Mouse (Mus musculus) limb, embryonic 11.5 days (tissue): ENCODE data around the gene Olfr1113. TPM values are rescaled to one million over a fixed set of nuclear protein-coding genes. Genes with fewer than 3 reads are reported as not detected.
"Not testable (repeated sequence)": the region's sequence is repeated elsewhere in the genome, so short reads cannot be mapped to it uniquely, and the experiment has no call there.

Experiments
- ATAC-seq: fragments of 200-750 bp; cut with Nextera tagmentation; 2 replicates; pipeline ENCODE4 v1.8.0; 2017; ENCODE audit warnings: low read depth; ENCODE audit not compliant: insufficient number of reproducible peaks, low FRiP score, low TSS enrichment
- DNase-seq: peaks from one replicate; pipeline ENCODE4 v3.0.0-alpha.2; 2015; ENCODE audit warnings: low spot score
- H3K27ac ChIP-seq: fragments of 300-500 bp; sonication (generic); replicated peaks from 2 replicates; pipeline ENCODE4 v1.5.1; 2014; ENCODE audit warnings: low read depth, mild to moderate bottlenecking, low read length
- H3K27me3 ChIP-seq: fragments of 300-500 bp; sonication (generic); 2 replicates; pipeline ENCODE4 v1.6.1; 2014; ENCODE audit warnings: mild to moderate bottlenecking, low read length, mixed read lengths; ENCODE audit not compliant: control insufficient read depth, insufficient read depth
- H3K36me3 ChIP-seq: fragments of 300-500 bp; sonication (generic); 2 replicates; pipeline ENCODE4 v1.6.1; 2014; ENCODE audit warnings: mild to moderate bottlenecking, low read length, moderate library complexity, mixed read lengths; ENCODE audit not compliant: control insufficient read depth, insufficient read depth
- H3K4me1 ChIP-seq: fragments of 300-500 bp; sonication (generic); 2 replicates; pipeline ENCODE4 v1.6.1; 2014; ENCODE audit warnings: low read length, mixed read lengths; ENCODE audit not compliant: control insufficient read depth, insufficient read depth
- H3K4me2 ChIP-seq: fragments of 300-500 bp; sonication (generic); 2 replicates; pipeline ENCODE4 v1.6.1; 2014; ENCODE audit warnings: low read depth, mild to moderate bottlenecking, moderate library complexity; ENCODE audit not compliant: severe bottlenecking
- H3K4me3 ChIP-seq: fragments of 300-500 bp; sonication (generic); 2 replicates; pipeline ENCODE4 v1.5.1; 2014; ENCODE audit warnings: low read depth, low read length
- H3K9ac ChIP-seq: fragments of 300-500 bp; sonication (generic); 2 replicates; pipeline ENCODE4 v1.6.1; 2014; ENCODE audit warnings: mild to moderate bottlenecking, low read length
- H3K9me3 ChIP-seq: fragments of 300-500 bp; sonication (generic); 2 replicates; pipeline ENCODE4 v1.6.1; 2016; ENCODE audit warnings: low read length; ENCODE audit not compliant: control insufficient read depth
- WGBS: fragments of 180-500 bp; shearing (Covaris S2); extraction: QIAGEN DNeasy Blood & Tissue Kit; methylation state at CpG from one replicate; pipeline ENCODE4 v1.1.7; 2014; 5-methylcytosine and 5-hydroxymethylcytosine counted together
- microRNA-seq: library from miRNA; unstranded; fragments of <30 nt; microRNA quantifications from one replicate; pipeline ENCODE4, GENCODE M21; 2016
- polyA plus RNA-seq: library from polyadenylated mRNA; unstranded; fragments of >200 nt; fragmentation: Nextera tagmentation; extraction: Ambion mirVana; gene quantifications from 2 replicates; pipeline ENCODE4 v1.2.1, GENCODE M21; 2014

Olfr1113 gene
- not detected in 2 replicates for polyA plus RNA-seq

- no peak for DNase-seq
- Histone ChIP-seq H3K9ac (no peak within 1 kb of the TSS), H3K9me3 (no peaks in the 10 kb centered on the region), H3K27ac (no peak within 1 kb of the TSS), H3K4me3 (no peak within 1 kb of the TSS), H3K4me1 (no peaks in the 10 kb centered on the region), H3K4me2 (no peak within 1 kb of the TSS), H3K36me3 (no peaks in the 10 kb centered on the region), H3K27me3 (no peaks in the 10 kb centered on the region)
- ATAC-seq: no peak
- WGBS: 93% methylated on average over 2 of the region's 2 CpGs
These were observed at the start of gene Olfr1113 for GRCm38 (mm10) chr2:87208670-87209069. Olfr1113 (plus strand) TSS chr2:87208970.

- not testable (repeated sequence) for H3K27me3 ChIP-seq, H3K4me1 ChIP-seq, H3K27ac ChIP-seq, H3K9me3 ChIP-seq, H3K4me3 ChIP-seq, H3K4me2 ChIP-seq, ATAC-seq, H3K9ac ChIP-seq, DNase-seq, H3K36me3 ChIP-seq
- WGBS: 89% methylated on average over 2 of the region's 2 CpGs
These were observed 41.0 kb upstream of the Olfr1113 start for GRCm38 (mm10) chr2:87167731-87168130.

GRCm38 (mm10) chr2:87187498-87187897, 21.3 kb upstream of the Olfr1113 start, which contains the start of gene Olfr1112:
Olfr1112 (plus strand) TSS chr2:87187798.
- Histone ChIP-seq H3K36me3 (no peaks in the 10 kb centered on the region), H3K9ac (no peak within 1 kb of the TSS), H3K4me2 (no peak within 1 kb of the TSS), H3K4me3 (no peak within 1 kb of the TSS), H3K4me1 (no peaks in the 10 kb centered on the region), H3K27me3 (no peaks in the 10 kb centered on the region), H3K9me3 (no peaks in the 10 kb centered on the region), H3K27ac (no peak within 1 kb of the TSS)
- no peak for ATAC-seq
- no peak for DNase-seq
- WGBS: 90% methylated on average over 1 of the region's 1 CpGs

- ATAC-seq (no peak), DNase-seq (no peak)
- H3K4me1 ChIP-seq: no peaks in the 10 kb centered on the region
- H3K9ac ChIP-seq: no peak within 1 kb of the TSS
- H3K36me3 ChIP-seq: no peaks in the 10 kb centered on the region
- no peak within 1 kb of the TSS for H3K4me3 ChIP-seq
- WGBS: 90% methylated on average over 2 of the region's 2 CpGs
- no peaks in the 10 kb centered on the region for H3K27me3 ChIP-seq
- H3K9me3 ChIP-seq: no peaks in the 10 kb centered on the region
- H3K27ac ChIP-seq: no peak within 1 kb of the TSS
- no peak within 1 kb of the TSS for H3K4me2 ChIP-seq
These were observed 38.9 kb downstream of the Olfr1113 start, which contains the start of gene Olfr1115 for GRCm38 (mm10) chr2:87247713-87248112. Olfr1115 (plus strand) TSS chr2:87248013.

Small RNAs within 50 kb of the gene (microRNA-seq; reads per million reads assigned to microRNA genes)
- gene Gm27438: not detected

Other genes with a start within 250 kb of the Olfr1113 start
- gene Olfr1099, start 248.3 kb upstream of the Olfr1113 start, polyA plus RNA-seq: not detected in 2 replicates
- gene Olfr1100, start 229.0 kb upstream of the Olfr1113 start, polyA plus RNA-seq: not detected in 2 replicates
- gene Olfr1101, start 217.7 kb upstream of the Olfr1113 start, polyA plus RNA-seq: not detected in 2 replicates
- not detected in 2 replicates for gene Olfr1102, start 210.6 kb upstream of the Olfr1113 start, polyA plus RNA-seq
- gene Olfr1104, start 181.9 kb upstream of the Olfr1113 start, polyA plus RNA-seq: not detected in 2 replicates
- not detected in 2 replicates for gene Olfr1105, start 172.4 kb upstream of the Olfr1113 start, polyA plus RNA-seq
- not detected in 2 replicates for gene Olfr1106, start 156.7 kb upstream of the Olfr1113 start, polyA plus RNA-seq
- gene Olfr1107, start 133.2 kb upstream of the Olfr1113 start, polyA plus RNA-seq: not detected in 2 replicates
- not detected in 2 replicates for gene Olfr1109, start 113.0 kb upstream of the Olfr1113 start, polyA plus RNA-seq
- gene Olfr259, start 94.4 kb upstream of the Olfr1113 start, polyA plus RNA-seq: not detected in 2 replicates
- gene Olfr1110, start 68.7 kb upstream of the Olfr1113 start, polyA plus RNA-seq: not detected in 2 replicates
- gene Olfr1111, start 56.3 kb upstream of the Olfr1113 start, polyA plus RNA-seq: not detected in 2 replicates
- gene Olfr1112, start 21.2 kb upstream of the Olfr1113 start, polyA plus RNA-seq: not detected in 2 replicates
- gene Olfr1115, start 39.0 kb downstream of the Olfr1113 start, polyA plus RNA-seq: not detected in 2 replicates
- not detected in 2 replicates for gene Olfr1116, start 58.6 kb downstream of the Olfr1113 start, polyA plus RNA-seq
- gene Olfr1118, start 98.6 kb downstream of the Olfr1113 start, polyA plus RNA-seq: not detected in 2 replicates
- not detected in 2 replicates for gene Olfr1120, start 145.8 kb downstream of the Olfr1113 start, polyA plus RNA-seq
- not detected in 2 replicates for gene Olfr1121, start 160.9 kb downstream of the Olfr1113 start, polyA plus RNA-seq
- not detected in 2 replicates for gene Olfr1122, start 176.9 kb downstream of the Olfr1113 start, polyA plus RNA-seq
- not detected in 2 replicates for gene Olfr1123, start 207.7 kb downstream of the Olfr1113 start, polyA plus RNA-seq
- not detected in 2 replicates for gene Olfr1124, start 221.3 kb downstream of the Olfr1113 start, polyA plus RNA-seq
- not detected in 2 replicates for gene Olfr1126, start 245.0 kb downstream of the Olfr1113 start, polyA plus RNA-seq